Mouse (Mus musculus) midbrain, embryonic 13.5 days (tissue): ENCODE measurements at regions not wholly inside any gene's neighbourhood (a gene's known extent, or its start where the extent isn't known, plus 50 kb on each side); places are given as distances from the start of the nearest gene placed in this dataset.

Experiments
- ATAC-seq: fragments of 200-750 bp; cut with Nextera tagmentation; 2 replicates; pipeline ENCODE4 v1.8.0; 2017; ENCODE audit warnings: mild to moderate bottlenecking, moderate TSS enrichment, moderate library complexity
- H3K27ac ChIP-seq: fragments of 300-500 bp; sonication (generic); 2 replicates; pipeline ENCODE4 v1.5.1; 2015; ENCODE audit warnings: inconsistent platforms, mild to moderate bottlenecking, moderate library complexity
- H3K27me3 ChIP-seq: fragments of 300-500 bp; sonication (generic); 2 replicates; pipeline ENCODE4 v1.6.1; 2015; ENCODE audit warnings: mild to moderate bottlenecking, inconsistent platforms
- H3K36me3 ChIP-seq: fragments of 300-500 bp; sonication (generic); 2 replicates; pipeline ENCODE4 v1.6.1; 2015; ENCODE audit warnings: mild to moderate bottlenecking, inconsistent platforms
- H3K4me1 ChIP-seq: fragments of 300-500 bp; sonication (generic); replicated peaks from 2 replicates; pipeline ENCODE4 v1.6.1; 2015; ENCODE audit warnings: inconsistent platforms
- H3K4me2 ChIP-seq: fragments of 300-500 bp; sonication (generic); replicated peaks from 2 replicates; pipeline ENCODE4 v1.6.1; 2015; ENCODE audit warnings: moderate library complexity, mild to moderate bottlenecking, inconsistent platforms
- H3K4me3 ChIP-seq: fragments of 300-500 bp; sonication (generic); replicated peaks from 2 replicates; pipeline ENCODE4 v1.5.1; 2015; ENCODE audit warnings: mild to moderate bottlenecking, inconsistent platforms
- H3K9ac ChIP-seq: fragments of 300-500 bp; sonication (generic); replicated peaks from 2 replicates; pipeline ENCODE4 v1.6.1; 2015; ENCODE audit warnings: mild to moderate bottlenecking, inconsistent platforms
- H3K9me3 ChIP-seq: fragments of 300-500 bp; sonication (generic); 2 replicates; pipeline ENCODE4 v1.6.1; 2016; ENCODE audit warnings: mild to moderate bottlenecking, inconsistent platforms
- WGBS: fragments of 180-500 bp; shearing (Covaris S2); methylation state at CpG from one replicate; pipeline ENCODE4 v1.1.7; 2015; 5-methylcytosine and 5-hydroxymethylcytosine counted together

- no peak overlapping the region for H3K9ac ChIP-seq
- H3K4me1 ChIP-seq = no peaks in the 10 kb centered on the region
- H3K27me3 ChIP-seq = no peaks in the 10 kb centered on the region
- no peaks in the 10 kb centered on the region for H3K36me3 ChIP-seq
- no peak overlapping the region for H3K4me2 ChIP-seq
- H3K4me3 ChIP-seq = no peak overlapping the region
- no peak overlapping the region for H3K27ac ChIP-seq
- ATAC-seq = no peak
- WGBS = 60% methylated on average over 1 of the region's 1 CpGs
- H3K9me3 ChIP-seq = no peaks in the 10 kb centered on the region
These were observed 1909.6 kb upstream of the 5930422O12Rik start for GRCm38 (mm10) chr8:31518903-31519302.

- H3K4me2 ChIP-seq = no peak overlapping the region
- no peaks in the 10 kb centered on the region for H3K9me3 ChIP-seq
- no peak overlapping the region for H3K9ac ChIP-seq
- H3K27ac ChIP-seq = no peak overlapping the region
- ATAC-seq = no peak
- H3K27me3 ChIP-seq = no peaks in the 10 kb centered on the region
- H3K36me3 ChIP-seq = no peaks in the 10 kb centered on the region
- WGBS = 50% methylated on average over 2 of the region's 2 CpGs
- H3K4me3 ChIP-seq = no peak overlapping the region
- H3K4me1 ChIP-seq = no peaks in the 10 kb centered on the region
These were observed 1907.5 kb upstream of the 5930422O12Rik start for GRCm38 (mm10) chr8:31520991-31521448.

GRCm38 (mm10) chr8:31525071-31525470, 1903.4 kb upstream of the 5930422O12Rik start:
- Histone ChIP-seq H3K27me3 (no peaks in the 10 kb centered on the region), H3K27ac (no peak overlapping the region), H3K4me1 (no peaks in the 10 kb centered on the region), H3K4me3 (no peak overlapping the region), H3K9me3 (no peaks in the 10 kb centered on the region), H3K4me2 (no peak overlapping the region), H3K36me3 (no peaks in the 10 kb centered on the region), H3K9ac (no peak overlapping the region)
- ATAC-seq = no peak
- WGBS = 85% methylated on average over 5 of the region's 5 CpGs

GRCm38 (mm10) chr8:31539251-31539650, 1889.3 kb upstream of the 5930422O12Rik start:
- Histone ChIP-seq H3K4me3 (no peak overlapping the region), H3K9ac (no peak overlapping the region), H3K4me1 (no peaks in the 10 kb centered on the region), H3K4me2 (no peak overlapping the region), H3K27me3 (no peaks in the 10 kb centered on the region), H3K27ac (no peak overlapping the region), H3K9me3 (no peaks in the 10 kb centered on the region), H3K36me3 (no peaks in the 10 kb centered on the region)
- 91% methylated on average over 3 of the region's 3 CpGs for WGBS
- ATAC-seq = no peak

- no peak for ATAC-seq
- Histone ChIP-seq H3K27me3 (no peaks in the 10 kb centered on the region), H3K9me3 (no peaks in the 10 kb centered on the region), H3K4me2 (no peak overlapping the region), H3K27ac (no peak overlapping the region), H3K4me3 (no peak overlapping the region), H3K9ac (no peak overlapping the region), H3K36me3 (no peaks in the 10 kb centered on the region), H3K4me1 (no peaks in the 10 kb centered on the region)
- WGBS = 61% methylated on average over 4 of the region's 4 CpGs
These were observed 1886.9 kb upstream of the 5930422O12Rik start for GRCm38 (mm10) chr8:31541646-31542045.

GRCm38 (mm10) chr8:31574136-31574535, 1854.4 kb upstream of the 5930422O12Rik start:
- Histone ChIP-seq H3K9ac (no peak overlapping the region), H3K36me3 (no peaks in the 10 kb centered on the region), H3K27me3 (no peaks in the 10 kb centered on the region), H3K4me3 (no peak overlapping the region), H3K4me2 (no peak overlapping the region), H3K9me3 (no peaks in the 10 kb centered on the region), H3K27ac (no peak overlapping the region), H3K4me1 (no peaks in the 10 kb centered on the region)
- no peak for ATAC-seq

GRCm38 (mm10) chr8:31576129-31576528, 1852.4 kb upstream of the 5930422O12Rik start:
- Histone ChIP-seq H3K9ac (no peak overlapping the region), H3K9me3 (no peaks in the 10 kb centered on the region), H3K27ac (no peak overlapping the region), H3K4me1 (no peaks in the 10 kb centered on the region), H3K27me3 (no peaks in the 10 kb centered on the region), H3K36me3 (no peaks in the 10 kb centered on the region), H3K4me2 (no peak overlapping the region), H3K4me3 (no peak overlapping the region)
- no peak for ATAC-seq
- WGBS = 81% methylated on average over 2 of the region's 2 CpGs

- WGBS = 97% methylated on average over 1 of the region's 1 CpGs
- no peak overlapping the region for H3K27ac ChIP-seq
- ATAC-seq = no peak
These were observed 1843.8 kb upstream of the 5930422O12Rik start for GRCm38 (mm10) chr8:31584661-31585060.

GRCm38 (mm10) chr8:31599536-31599935, 1829.0 kb upstream of the 5930422O12Rik start:
- Histone ChIP-seq H3K27me3 (no peaks in the 10 kb centered on the region), H3K9me3 (no peaks in the 10 kb centered on the region), H3K27ac (no peak overlapping the region), H3K4me2 (no peak overlapping the region), H3K9ac (no peak overlapping the region), H3K36me3 (no peaks in the 10 kb centered on the region), H3K4me1 (no peaks in the 10 kb centered on the region), H3K4me3 (no peak overlapping the region)
- no peak for ATAC-seq
- WGBS = 91% methylated on average over 5 of the region's 5 CpGs

More at GRCm38 (mm10) chr8:31584661-31585060, 1843.8 kb upstream of the 5930422O12Rik start:
- H3K27me3 ChIP-seq = no peaks in the 10 kb centered on the region
- no peak overlapping the region for H3K4me3 ChIP-seq
- H3K9me3 ChIP-seq = no peaks in the 10 kb centered on the region
- no peaks in the 10 kb centered on the region for H3K4me1 ChIP-seq
- H3K9ac ChIP-seq = no peak overlapping the region
- H3K36me3 ChIP-seq = no peaks in the 10 kb centered on the region
- no peak overlapping the region for H3K4me2 ChIP-seq

- Histone ChIP-seq H3K9ac (no peak overlapping the region), H3K9me3 (no peaks in the 10 kb centered on the region), H3K4me3 (no peak overlapping the region), H3K36me3 (no peaks in the 10 kb centered on the region), H3K27ac (no peak overlapping the region), H3K4me1 (no peaks in the 10 kb centered on the region), H3K4me2 (no peak overlapping the region), H3K27me3 (no peaks in the 10 kb centered on the region)
- ATAC-seq = no peak
- WGBS = 80% methylated on average over 3 of the region's 3 CpGs
These were observed 1827.5 kb upstream of the 5930422O12Rik start for GRCm38 (mm10) chr8:31600979-31601378.

GRCm38 (mm10) chr8:31616501-31616900, 1812.0 kb upstream of the 5930422O12Rik start:
- Histone ChIP-seq H3K27me3 (no peaks in the 10 kb centered on the region), H3K4me2 (no peak overlapping the region), H3K9ac (no peak overlapping the region), H3K36me3 (no peaks in the 10 kb centered on the region), H3K9me3 (no peaks in the 10 kb centered on the region), H3K4me3 (no peak overlapping the region), H3K27ac (no peak overlapping the region), H3K4me1 (no peaks in the 10 kb centered on the region)
- WGBS = 85% methylated on average over 2 of the region's 2 CpGs
- no peak for ATAC-seq

- no peak overlapping the region for H3K4me3 ChIP-seq
- ATAC-seq = 0 out of 2 replicates have a peak, but pooled peaks have one; percentile 58
- H3K27ac ChIP-seq = no peak overlapping the region
- no peak overlapping the region for H3K9ac ChIP-seq
- H3K27me3 ChIP-seq = no peaks in the 10 kb centered on the region
- H3K36me3 ChIP-seq = no peaks in the 10 kb centered on the region
- WGBS = 80% methylated on average over 2 of the region's 2 CpGs
- H3K4me2 ChIP-seq = no peak overlapping the region
- H3K4me1 ChIP-seq = peaks cover 6% of the 10 kb centered on the region; the same call in 1 of the 2 replicates
- H3K9me3 ChIP-seq = no peaks in the 10 kb centered on the region
These were observed 1800.8 kb upstream of the 5930422O12Rik start for GRCm38 (mm10) chr8:31627708-31628107.

GRCm38 (mm10) chr8:31628146-31628545, 1800.4 kb upstream of the 5930422O12Rik start:
- Histone ChIP-seq H3K9me3 (no peaks in the 10 kb centered on the region), H3K4me1 (peaks cover 6% of the 10 kb centered on the region; the same call in 1 of the 2 replicates), H3K4me3 (no peak overlapping the region), H3K9ac (no peak overlapping the region), H3K27me3 (no peaks in the 10 kb centered on the region), H3K36me3 (no peaks in the 10 kb centered on the region), H3K27ac (no peak overlapping the region), H3K4me2 (no peak overlapping the region)
- 85% methylated on average over 2 of the region's 2 CpGs for WGBS
- ATAC-seq = peak; percentile 34; the same call in 1 of the 2 replicates
